Mouse (Mus musculus): ENCODE measurements around the gene Glt6d1. TPM values are rescaled to one million over a fixed set of nuclear protein-coding genes. Genes with fewer than 3 reads are reported as not detected.

The Glt6d1 gene
- total RNA-seq, 2 experiments from 2014 or later = not detected

DNA sequence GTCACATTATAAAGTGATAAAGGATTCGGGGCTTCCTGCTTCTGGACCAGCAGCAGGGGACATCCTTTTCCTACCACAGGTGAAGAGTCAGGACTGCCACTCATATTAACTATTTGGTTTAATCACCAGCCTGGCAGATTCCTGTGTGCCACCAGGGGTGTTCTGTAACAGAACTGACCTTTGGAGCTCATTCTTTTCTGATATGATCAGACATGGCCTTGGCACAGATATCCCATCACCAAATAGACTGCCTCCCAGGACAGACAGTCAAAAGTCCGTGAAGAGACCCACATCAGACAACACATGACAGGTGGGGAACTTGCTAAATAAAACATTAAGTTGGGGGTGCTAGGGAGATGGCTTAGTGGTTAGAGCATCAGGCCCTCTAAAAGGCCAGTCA lies 3.9 kb downstream of the Glt6d1 start:
- intact Hi-C loops (cut with DNase I) = no loop called here
- DNase-seq = no peak

DNA sequence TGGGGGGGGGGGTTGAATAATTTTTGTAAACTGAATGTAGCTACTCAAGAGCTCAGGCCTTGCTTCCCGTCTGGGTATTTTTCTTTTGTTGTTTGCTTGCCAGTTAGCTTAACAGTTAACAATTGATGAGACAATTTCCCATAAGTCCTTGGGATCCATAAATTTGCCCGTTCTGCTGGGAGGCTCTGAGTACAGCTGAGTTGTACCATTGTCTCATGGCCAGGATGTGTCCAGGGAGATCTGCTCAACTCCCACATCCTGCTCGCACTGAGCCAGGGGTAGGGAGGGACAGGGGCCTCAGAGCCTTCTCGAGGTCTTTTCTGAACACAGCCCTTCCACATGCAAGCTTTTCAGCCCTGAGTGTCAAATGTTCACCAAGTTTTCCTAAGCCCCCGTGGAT lies 17.6 kb downstream of the Glt6d1 start:
- DNase-seq = no peak
- intact Hi-C loops (cut with DNase I) = no loop called here

DNA sequence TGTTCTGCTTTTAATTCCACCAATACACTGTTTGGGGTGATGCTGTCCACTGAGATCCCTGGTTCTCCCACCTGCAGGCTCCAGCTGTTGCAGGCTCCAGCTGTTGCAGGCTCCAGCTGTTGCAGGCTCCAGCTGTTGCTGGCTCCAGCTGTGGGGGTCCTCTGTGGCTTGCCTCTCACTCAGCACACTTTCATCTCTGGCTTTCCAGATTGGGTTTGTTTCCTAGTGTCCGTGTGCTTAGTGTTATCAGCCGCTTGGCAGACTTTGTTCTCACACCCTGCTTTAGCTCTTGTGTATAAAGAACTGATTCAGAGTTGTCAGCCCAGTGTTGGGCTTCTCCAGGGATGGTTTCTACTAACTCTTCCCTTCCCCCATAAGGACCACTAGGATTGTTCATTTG lies 18.0 kb downstream of the Glt6d1 start:
- intact Hi-C loops (cut with DNase I) = no loop called here
- DNase-seq = no peak

DNA sequence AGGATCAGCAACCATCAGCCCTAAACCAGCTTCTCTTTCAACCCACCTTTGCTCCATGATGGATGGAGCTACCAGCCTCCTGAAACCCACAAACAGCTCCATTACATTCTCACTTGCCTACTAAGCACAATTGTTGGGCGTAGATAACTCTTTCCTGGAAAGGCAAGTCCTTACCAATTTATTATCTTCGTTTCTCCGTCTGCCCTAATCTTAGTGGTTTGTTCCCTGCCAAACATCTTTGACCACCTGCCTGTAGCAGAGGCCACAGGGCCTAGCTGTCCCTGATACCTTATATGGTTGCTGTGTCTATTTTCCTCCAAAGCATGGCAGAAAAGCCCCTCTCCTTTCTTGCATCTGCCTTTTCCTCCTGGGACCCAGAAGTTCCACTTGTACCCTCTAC lies 26.6 kb downstream of the Glt6d1 start:
- intact Hi-C loops (cut with DNase I) = no loop called here
- no peak for DNase-seq

DNA sequence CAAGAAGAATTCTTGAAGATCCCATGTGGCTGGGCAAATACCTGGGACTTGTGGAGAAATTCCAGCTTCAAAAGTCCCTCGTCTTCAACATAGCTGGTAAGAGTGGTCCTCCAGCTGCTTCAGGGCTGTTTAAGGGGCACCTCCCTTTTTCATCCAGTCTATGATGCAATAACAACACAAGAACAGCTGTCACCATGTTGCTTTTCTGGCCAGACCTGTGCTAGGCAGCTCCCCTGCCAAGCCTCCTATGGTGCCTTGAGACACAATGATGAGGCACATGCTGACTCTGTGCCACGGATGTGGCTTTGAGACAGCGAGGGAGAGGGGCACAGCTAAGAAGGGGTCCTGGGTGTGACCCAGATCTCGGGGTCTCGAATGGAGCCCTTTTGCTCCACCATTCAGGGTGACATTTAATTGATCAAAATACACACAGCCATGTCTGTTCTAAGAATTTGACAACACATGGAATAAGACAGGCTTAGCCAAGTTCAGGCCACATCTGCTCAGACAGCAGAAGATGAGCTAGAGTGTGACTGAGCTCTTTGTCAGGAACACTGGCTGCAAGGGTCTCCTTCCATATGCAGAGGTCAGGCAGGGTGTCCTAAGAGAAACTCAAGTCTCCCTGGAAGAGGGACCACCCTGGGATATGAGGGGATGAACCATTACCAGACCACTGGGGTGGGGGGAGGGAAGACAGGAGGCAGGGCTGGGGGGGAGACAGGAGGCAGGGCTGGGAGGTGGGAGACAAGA lies 29.9 kb downstream of the Glt6d1 start:
- intact Hi-C loops (cut with DNase I) = no loop called here
- peak in 1 of 2 experiments; percentile 7 for DNase-seq

DNA sequence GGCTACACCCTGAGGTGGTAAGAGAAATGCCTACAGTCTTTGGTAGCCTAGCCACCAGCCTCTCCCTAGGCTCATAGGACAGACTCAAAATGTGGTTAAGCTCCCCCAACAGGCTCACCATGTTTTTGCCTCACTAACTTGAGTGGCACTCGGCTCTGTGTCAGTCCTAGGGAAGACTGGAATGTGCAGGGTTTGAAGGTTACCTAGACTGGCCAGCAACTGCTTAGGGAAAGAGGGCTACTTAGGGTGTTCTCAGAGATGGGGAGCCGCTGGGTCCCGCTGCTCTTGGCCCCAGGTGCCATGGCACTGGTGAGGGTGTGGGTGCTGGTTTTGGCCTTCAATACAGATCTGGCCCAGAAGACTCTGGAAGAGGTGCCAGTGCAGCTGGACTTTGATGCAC lies 33.7 kb downstream of the Glt6d1 start, which contains the start of gene Gm13539:
Gm13539 (plus strand) TSS at position 301 of the 400 bp plus-strand sequence.
- DNase-seq = peak in 1 of 2 experiments; percentile 9
- intact Hi-C loops (cut with DNase I) = no loop called here

DNA sequence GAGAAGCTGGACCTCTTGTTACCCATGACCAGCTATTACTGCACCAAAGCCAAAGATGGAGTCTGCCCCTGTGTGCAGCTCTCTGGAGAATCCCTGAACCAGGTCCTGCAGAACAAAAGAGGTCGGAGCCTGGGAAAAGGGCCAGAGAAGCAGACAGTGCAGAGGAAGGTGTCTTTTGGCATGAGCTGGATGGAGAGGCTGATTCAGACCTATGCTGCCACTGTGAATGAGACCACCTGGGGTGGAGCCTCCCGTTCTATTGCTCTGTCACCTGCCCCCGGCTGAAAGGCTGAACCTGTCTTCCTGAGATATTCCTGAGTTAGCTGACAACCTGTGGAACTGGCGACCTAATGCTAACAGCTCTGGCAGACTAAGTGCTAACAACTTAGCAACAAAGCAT lies 34.7 kb downstream of the Glt6d1 start:
- DNase-seq = no peak
- intact Hi-C loops (cut with DNase I) = no loop called here

DNA sequence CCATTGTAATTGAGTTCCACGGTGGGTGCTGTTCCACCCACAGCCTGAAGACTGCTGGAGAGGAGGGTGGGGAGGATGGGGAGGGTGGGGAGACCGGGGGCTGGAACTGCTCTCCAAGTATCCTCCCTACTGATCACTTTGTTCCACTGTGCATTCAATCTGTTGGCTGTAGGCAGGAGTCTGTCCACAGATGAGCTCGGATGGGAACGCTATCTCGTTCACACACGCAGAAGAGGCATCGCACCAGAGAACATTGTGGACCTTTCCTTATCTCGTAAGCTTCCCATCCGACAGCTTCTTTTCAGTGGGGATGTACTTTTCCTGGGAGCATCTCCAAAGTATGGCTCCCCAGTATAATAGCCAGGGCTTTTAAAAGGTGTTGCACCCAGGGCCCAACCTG lies 36.6 kb downstream of the Glt6d1 start:
- intact Hi-C loops (cut with DNase I) = no loop called here
- no peak for DNase-seq

DNA sequence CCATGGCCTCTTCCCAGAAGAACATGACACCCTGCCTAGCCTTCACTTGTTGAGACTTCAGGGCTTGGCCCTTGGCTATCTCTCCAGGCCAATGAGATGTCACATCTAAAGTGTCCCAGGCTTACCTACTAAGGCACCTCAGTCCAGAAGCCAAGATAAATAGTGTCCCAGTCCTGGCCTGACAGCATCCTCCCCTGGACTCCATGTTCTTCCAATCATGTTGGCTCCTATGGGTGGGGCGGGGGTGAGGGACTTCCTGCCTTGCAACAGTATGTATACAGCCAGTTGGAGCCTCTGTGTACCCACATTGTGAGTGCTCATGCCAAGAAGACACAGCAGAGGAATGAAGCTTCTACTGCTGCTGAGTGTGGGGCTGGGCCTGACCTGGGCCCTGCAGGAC lies 38.9 kb downstream of the Glt6d1 start, which contains the start of gene Lcn11:
Lcn11 (plus strand) TSS at position 301 of the 400 bp plus-strand sequence.
- intact Hi-C loops (cut with DNase I) = no loop called here
- DNase-seq = no peak

DNA sequence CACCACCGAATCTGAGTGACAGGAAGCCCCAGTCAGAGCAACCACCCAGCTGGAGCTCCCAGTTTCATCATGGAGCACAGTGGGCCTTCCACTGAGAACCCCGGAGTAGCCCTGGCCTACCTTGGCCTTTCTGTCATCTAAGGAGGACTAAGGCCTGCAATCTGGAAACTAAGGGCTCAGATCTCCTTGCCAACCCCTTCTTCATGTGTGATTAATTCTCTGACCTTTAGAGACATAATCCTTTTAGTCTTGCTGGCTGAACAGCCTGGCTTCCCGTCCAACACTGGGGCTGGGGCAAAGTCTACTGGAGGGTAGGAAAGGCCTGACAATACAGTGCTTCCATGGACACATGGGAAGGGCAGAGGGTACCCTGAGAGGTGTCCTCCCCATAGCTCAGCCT lies 39.7 kb downstream of the Glt6d1 start:
- DNase-seq = no peak
- intact Hi-C loops (cut with DNase I) = no loop called here

DNA sequence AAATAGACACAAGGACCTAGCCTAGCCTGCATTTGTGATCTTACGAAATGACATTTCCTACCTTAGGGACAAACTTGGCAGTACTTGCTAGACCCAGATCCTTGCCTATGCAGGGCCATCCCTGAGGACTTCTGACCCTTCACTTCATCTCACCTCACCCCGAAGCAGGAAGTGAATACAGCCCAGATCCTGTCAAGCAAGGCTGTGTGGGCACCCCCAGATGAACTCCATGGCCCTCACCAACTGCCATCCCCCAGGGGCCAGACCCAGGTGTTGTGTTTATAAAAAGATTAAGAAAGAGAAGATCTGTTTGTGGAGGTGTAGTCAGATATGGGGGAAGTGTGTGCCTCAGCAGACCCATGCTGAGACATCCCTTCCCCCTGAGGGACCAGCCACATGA lies 41.0 kb downstream of the Glt6d1 start:
- DNase-seq = no peak
- intact Hi-C loops (cut with DNase I) = no loop called here

DNA sequence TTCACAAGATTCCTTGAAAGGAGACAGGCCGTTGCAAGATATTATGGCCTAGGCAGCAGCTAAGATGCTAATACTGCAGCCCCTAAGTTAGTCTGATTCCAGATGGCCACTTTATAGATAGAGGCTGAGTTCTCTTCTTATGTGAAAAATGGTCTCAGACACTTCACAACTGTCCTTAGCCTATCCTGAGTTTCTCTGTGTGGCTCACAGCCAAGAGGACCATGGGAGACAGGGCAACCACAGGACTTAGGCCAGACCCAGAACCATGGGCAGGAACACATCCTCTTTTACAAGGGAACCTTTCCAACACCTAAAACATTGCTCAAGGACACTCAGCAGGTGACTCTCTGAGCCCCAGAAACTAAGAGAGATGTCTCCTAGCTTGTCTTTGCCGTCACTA lies 42.1 kb downstream of the Glt6d1 start:
- DNase-seq = no peak
- intact Hi-C loops (cut with DNase I) = no loop called here

DNA sequence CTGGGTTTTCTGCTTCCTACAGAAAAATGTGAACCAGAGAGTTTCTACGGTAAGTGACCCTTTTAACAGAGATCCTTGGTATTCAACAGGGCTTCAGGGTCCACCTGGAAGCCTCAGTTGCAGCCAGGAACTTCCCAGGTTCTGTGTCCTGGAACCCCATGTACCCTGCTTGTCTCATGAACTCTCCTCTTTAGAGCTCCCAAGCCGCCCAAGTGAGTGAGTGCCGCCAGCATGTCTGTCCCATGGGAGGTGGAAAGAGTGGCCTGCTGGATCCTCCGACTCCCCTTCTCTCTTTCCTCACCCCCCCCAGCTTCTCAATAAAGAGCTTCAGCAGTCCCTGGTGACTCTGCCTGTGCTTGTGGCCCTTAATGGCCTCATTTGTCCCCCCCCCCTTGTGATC lies 47.9 kb downstream of the Glt6d1 start:
- intact Hi-C loops (cut with DNase I) = no loop called here
- no peak for DNase-seq

DNA sequence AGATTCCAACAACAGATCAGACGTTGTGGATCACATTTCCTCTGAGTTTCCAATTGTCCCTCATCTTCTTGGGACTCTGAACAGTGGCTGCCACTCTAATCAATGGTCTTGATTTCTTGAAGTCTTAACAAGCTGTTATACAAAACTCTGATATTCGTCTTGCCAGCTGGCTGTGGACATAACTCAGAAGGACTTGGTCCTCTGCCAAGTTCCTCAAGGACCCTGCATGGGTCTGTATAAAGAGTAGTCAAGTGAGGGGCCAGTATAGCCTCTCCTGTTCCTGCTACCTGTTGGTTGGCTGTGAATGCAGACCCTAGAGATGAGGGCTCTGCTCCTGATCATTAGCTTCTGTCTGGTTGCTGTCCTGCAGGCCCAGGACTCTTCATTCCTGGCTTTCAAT lies 50.4 kb downstream of the Glt6d1 start, which contains the start of gene Lcn3:
Lcn3 (plus strand) TSS at position 301 of the 400 bp plus-strand sequence.
- intact Hi-C loops (cut with DNase I) = no loop called here
- no peak for DNase-seq

DNA sequence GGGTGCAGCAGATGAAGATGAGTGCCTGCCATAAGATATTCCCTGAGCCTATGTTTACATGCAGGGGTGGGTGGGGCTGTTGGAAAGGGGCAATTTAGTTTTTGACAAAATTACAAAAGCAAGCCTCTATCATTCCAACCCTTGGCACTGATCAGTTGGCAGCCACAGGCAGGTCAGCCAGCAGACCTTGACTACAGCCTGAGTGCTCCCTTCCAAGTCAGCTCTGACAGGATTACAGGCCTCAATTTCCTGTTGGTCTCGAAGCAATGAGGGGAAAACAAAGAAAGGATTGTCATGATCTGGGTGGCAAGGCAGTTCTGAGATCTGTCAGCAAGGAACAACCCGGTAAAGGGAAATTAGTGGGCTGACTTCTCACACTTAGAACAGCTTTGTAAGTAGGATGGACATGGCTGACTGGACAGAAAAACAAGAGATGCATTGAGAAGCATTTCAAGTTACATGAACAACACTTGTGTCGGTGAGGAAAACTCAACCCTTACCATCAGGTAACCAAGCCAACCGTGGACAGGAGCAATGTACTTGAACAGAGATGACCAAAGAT lies 57.5 kb downstream of the Glt6d1 start:
- intact Hi-C loops (cut with DNase I) = no loop called here
- DNase-seq = peak in 1 of 2 experiments; percentile 2

DNA sequence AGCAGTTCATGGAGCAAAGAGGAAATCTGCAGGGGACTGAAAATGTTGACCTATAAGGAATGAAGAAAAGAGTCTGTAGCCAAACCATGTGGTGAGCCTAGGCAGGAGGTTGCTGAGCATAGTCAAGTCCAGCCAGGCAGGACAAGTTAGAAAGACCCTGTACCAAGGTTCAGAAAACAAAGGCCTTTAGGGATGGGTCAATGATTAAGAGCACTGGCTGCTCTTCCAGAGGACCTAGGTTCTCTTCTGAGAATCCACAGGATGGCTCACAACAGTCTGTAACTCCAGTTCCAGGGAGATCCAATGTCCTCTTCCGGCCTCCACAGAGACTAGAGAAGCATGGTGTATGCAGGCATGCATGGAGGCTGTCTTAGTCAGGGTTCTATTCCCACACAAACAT lies 61.4 kb downstream of the Glt6d1 start:
- intact Hi-C loops (cut with DNase I) = no loop called here
- DNase-seq = no peak

Other genes starting within 250 kb of the Glt6d1 start
- gene Mamdc4, start 241.0 kb downstream of the Glt6d1 start, total RNA-seq (2021) = 1 to 10 TPM in 1 of 2 experiments, under 1 TPM in 1; 0.74 to 4.7 TPM
- gene Phpt1, start 240.6 kb downstream of the Glt6d1 start, total RNA-seq (2021) = 10 to 100 TPM; 50.2 to 53.9 TPM
- gene Ajm1, start 234.1 kb downstream of the Glt6d1 start, total RNA-seq (2021) = not detected
- 10 to 100 TPM; 74.4 to 75.9 TPM for gene Rabl6, start 207.3 kb downstream of the Glt6d1 start, total RNA-seq (2021)
- gene Ccdc183, start 198.2 kb downstream of the Glt6d1 start, total RNA-seq (2021) = not detected
- 10 to 100 TPM; 11.1 to 18.7 TPM for gene Tmem141, start 193.8 kb downstream of the Glt6d1 start, total RNA-seq (2021)
- gene Fcna, start 187.8 kb downstream of the Glt6d1 start, total RNA-seq (2021) = 1 to 10 TPM; 2.3 to 3.3 TPM
- 10 to 100 TPM; 12.7 to 13.6 TPM for gene Lcn8, start 162.7 kb downstream of the Glt6d1 start, total RNA-seq (2021)
- not detected for gene Lcn5, start 157.9 kb downstream of the Glt6d1 start, total RNA-seq (2021)
- gene Lcn6, start 139.1 kb downstream of the Glt6d1 start, total RNA-seq (2021) = not detected
- not detected for gene Lcn10, start 133.1 kb downstream of the Glt6d1 start, total RNA-seq (2021)
- gene Obp2a, start 115.8 kb downstream of the Glt6d1 start, total RNA-seq (2021) = not detected
- gene Bmyc, start 109.1 kb downstream of the Glt6d1 start, total RNA-seq (2021) = 10 to 100 TPM; 15.4 to 16.3 TPM
- not detected for gene Obp2b, start 78.8 kb downstream of the Glt6d1 start, total RNA-seq (2021)
- not detected for gene Lcn3, start 50.3 kb downstream of the Glt6d1 start, total RNA-seq (2021)
- gene Lcn11, start 38.8 kb downstream of the Glt6d1 start, total RNA-seq (2021) = not detected
- gene Gm13539, start 33.6 kb downstream of the Glt6d1 start, total RNA-seq (2021) = not detected
- gene Lcn9, start 7.3 kb upstream of the Glt6d1 start, total RNA-seq (2021) = not detected
- not detected for gene Sohlh1, start 31.4 kb upstream of the Glt6d1 start, total RNA-seq (2021)
- under 1 TPM in 1 of 2 experiments, not detected in 1; 0.20 TPM for gene Kcnt1, start 47.9 kb upstream of the Glt6d1 start, total RNA-seq (2021)
- 10 to 100 TPM; 34.3 to 34.9 TPM for gene Camsap1, start 167.4 kb upstream of the Glt6d1 start, total RNA-seq (2021)
- 100 to 1,000 TPM; 197 to 239 TPM for gene Ubac1, start 205.9 kb upstream of the Glt6d1 start, total RNA-seq (2021)